ENCODE assay signal across 8 mouse cellular contexts in the genomic region with DNA sequence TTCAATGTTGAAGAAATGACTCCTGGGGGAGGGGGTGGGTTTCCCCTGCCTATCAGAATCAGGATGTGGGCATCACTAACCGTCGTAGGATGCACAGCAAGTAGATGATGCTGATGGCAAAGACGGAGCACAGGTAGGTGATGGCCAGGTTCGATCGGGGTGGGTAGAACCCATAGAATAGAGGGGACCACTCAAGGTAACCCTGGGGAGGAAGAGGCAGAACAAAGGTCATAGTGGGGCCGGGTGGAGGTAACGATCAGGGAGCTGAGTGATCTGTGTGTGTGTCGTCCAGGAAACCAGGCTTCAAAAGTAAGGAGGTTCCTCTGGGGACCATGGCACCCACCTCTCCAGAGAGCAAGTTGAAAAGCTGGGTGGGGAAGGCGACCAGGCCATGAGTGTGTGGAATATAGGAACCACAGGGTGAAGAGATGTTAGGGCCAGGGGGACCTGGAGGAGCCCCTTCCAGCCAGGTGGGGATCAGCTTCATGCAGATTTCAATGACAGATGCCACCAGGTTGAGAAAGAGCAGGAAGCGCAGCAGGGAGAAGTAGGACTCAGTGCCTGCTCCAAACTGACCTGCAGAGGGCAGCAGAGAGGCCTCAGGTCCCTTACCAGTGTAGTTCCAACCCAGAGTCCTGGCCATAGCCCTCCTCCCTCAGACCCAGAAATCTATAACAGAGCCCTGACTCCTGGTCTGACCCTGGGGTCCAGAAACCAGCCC. TPM values are rescaled to one million over a fixed set of nuclear protein-coding genes. Genes with fewer than 3 reads are reported as not detected.
DNase-seq lines count a peak whose midpoint lies in the region; ATAC-seq and TF ChIP-seq lines count a peak whose summit lies in the region.

No protein-coding gene starts in this region.

- H3K36me3 ChIP-seq in heart, embryonic 12.5 days, result peaks cover 9% of the 10 kb centered on the region; the same call in 1 of the 2 replicates
- H3K36me3 ChIP-seq in kidney, postnatal 0 days (ENCODE audit: insufficient read depth, low read length), result no peaks in the 10 kb centered on the region
- H3K36me3 ChIP-seq in liver, adult 2 months (ENCODE audit: control insufficient read depth, insufficient read depth, low read length), result no peaks in the 10 kb centered on the region

- H3K4me3 ChIP-seq in bone marrow macrophage, adult 2 months (ENCODE audit: insufficient read depth, low read length), result no peak overlapping the region
- no peak overlapping the region for H3K4me3 ChIP-seq in heart, embryonic 12.5 days
- H3K4me3 ChIP-seq in kidney, postnatal 0 days (replicated peaks; ENCODE audit: low read depth, low read length), result no peak overlapping the region
- no peak overlapping the region for H3K4me3 ChIP-seq in liver, adult 2 months (ENCODE audit: insufficient read depth, low read depth, low read length)

- peak; percentile 93 for ATAC-seq in erythroblast, adult 5-6 weeks (replicated peaks; ENCODE audit: low FRiP score, poor library complexity, severe bottlenecking)
- ATAC-seq in heart, embryonic 12.5 days (ENCODE audit: insufficient number of reproducible peaks, low FRiP score), result peak; percentile 77
- ATAC-seq in kidney, postnatal 0 days (replicated peaks; ENCODE audit: low FRiP score, low read depth), result peak; percentile 81
- ATAC-seq in monocyte, adult 5-6 weeks (replicated peaks; ENCODE audit: insufficient number of reproducible peaks, low FRiP score, low TSS enrichment, poor library complexity, severe bottlenecking), result peak; percentile 88

- DNase-seq in B cell, adult 2 months, result peak; percentile 85 to 86
- DNase-seq in kidney, postnatal 0 days (ENCODE audit: low spot score), result peak; percentile 88
- DNase-seq in liver, adult 2 months (ENCODE audit: extremely low read depth, low read depth, low spot score), result peak; percentile 42
- peak; percentile 79 to 94 for DNase-seq in spleen, postnatal 4 days (ENCODE audit: low spot score in 2 of 2)

- H3K27ac ChIP-seq in bone marrow macrophage, adult 2 months (ENCODE audit: insufficient read depth, low read depth, low read length), result no peak overlapping the region
- H3K27ac ChIP-seq in heart, embryonic 12.5 days (ENCODE audit: poor library complexity, severe bottlenecking), result no peak overlapping the region
- no peak overlapping the region for H3K27ac ChIP-seq in kidney, postnatal 0 days
- no peak overlapping the region for H3K27ac ChIP-seq in liver, adult 2 months (replicated peaks; ENCODE audit: insufficient read depth, low read depth, low read length)

- TF ChIP-seq CTCF in bone marrow macrophage, adult 2 months (IDR thresholded peaks at IDR 0.05; ENCODE audit: low read depth, low read length), result peak; percentile 65
- TF ChIP-seq CTCF in kidney, postnatal 0 days (IDR thresholded peaks at IDR 0.05; ENCODE audit: low read depth), result peak; percentile 92
- TF ChIP-seq CTCF in liver, adult 2 months (IDR thresholded peaks at IDR 0.05; ENCODE audit: low read depth, low read length), result peak; percentile 98

- 64% methylated on average over 10 of the region's 10 CpGs for WGBS in heart, embryonic 12.5 days
- WGBS in kidney, postnatal 0 days, result 69% methylated on average over 10 of the region's 10 CpGs
- 70% methylated on average over 10 of the region's 10 CpGs for WGBS in liver, adult 2 months

- no peaks in the 10 kb centered on the region for H3K27me3 ChIP-seq in heart, embryonic 12.5 days (replicated peaks)
- no peaks in the 10 kb centered on the region for H3K27me3 ChIP-seq in kidney, postnatal 0 days (ENCODE audit: insufficient read depth, low read length)
- no peaks in the 10 kb centered on the region for H3K27me3 ChIP-seq in liver, adult 2 months (ENCODE audit: control insufficient read depth, insufficient read depth, low read length)

- no peak overlapping the region for H3K4me2 ChIP-seq in heart, embryonic 12.5 days
- no peak overlapping the region for H3K4me2 ChIP-seq in kidney, postnatal 0 days (ENCODE audit: low read length)

- peaks cover 2% of the 10 kb centered on the region; the same call in 1 of the 2 replicates for H3K4me1 ChIP-seq in bone marrow macrophage, adult 2 months (ENCODE audit: control insufficient read depth, insufficient read depth, low read length)
- no peaks in the 10 kb centered on the region for H3K4me1 ChIP-seq in heart, embryonic 12.5 days (replicated peaks)
- H3K4me1 ChIP-seq in kidney, postnatal 0 days (replicated peaks; ENCODE audit: insufficient read depth, low read length), result no peaks in the 10 kb centered on the region
- H3K4me1 ChIP-seq in liver, adult 2 months (ENCODE audit: control insufficient read depth, insufficient read depth, low read length), result no peaks in the 10 kb centered on the region

- H3K9ac ChIP-seq in heart, embryonic 12.5 days, result no peak overlapping the region
- no peak overlapping the region for H3K9ac ChIP-seq in kidney, postnatal 0 days (ENCODE audit: low read depth, low read length)
- H3K9ac ChIP-seq in liver, adult 2 months (ENCODE audit: low read depth, low read length), result no peak overlapping the region

- no peak for TF ChIP-seq POLR2A in bone marrow macrophage, adult 2 months (IDR thresholded peaks at IDR 0.05; ENCODE audit: borderline replicate concordance, low read depth, low read length)
- TF ChIP-seq POLR2A in liver, adult 2 months (IDR thresholded peaks at IDR 0.05; ENCODE audit: extremely low read depth, insufficient read depth, low read length), result no peak

- no peaks in the 10 kb centered on the region for H3K79me2 ChIP-seq in liver, adult 2 months (ENCODE audit: control insufficient read depth, insufficient read depth, low read length)

- no peaks in the 10 kb centered on the region for H3K9me3 ChIP-seq in heart, embryonic 12.5 days (replicated peaks)
- H3K9me3 ChIP-seq in kidney, postnatal 0 days (replicated peaks; ENCODE audit: low read length), result no peaks in the 10 kb centered on the region

RNA-seq across cellular contexts. Expression of a gene that starts 2.7 kb away (rescaled TPM):
- polyA plus RNA-seq in bone marrow macrophage, adult 2 months (2012; ENCODE audit: insufficient read depth, insufficient read length, missing spikeins), result 5.8 and 8.3 TPM in 2 replicates
- total RNA-seq in erythroblast, adult 5-6 weeks (2015; ENCODE audit: low replicate concordance), result 0.63 TPM in 1 of 2 replicates, not detected in the other
- 2.1 and 3.6 TPM in 2 replicates for total RNA-seq in erythroblast, adult 5-6 weeks (2017; ENCODE audit: low replicate concordance)
- 4.4 and 4.6 TPM in 2 replicates for polyA plus RNA-seq in heart, embryonic 12.5 days (2016; fragmentation: Nextera tagmentation; extraction: Ambion mirVana)
- polyA plus RNA-seq in kidney, postnatal 0 days (2015; fragmentation: Nextera tagmentation; extraction: Ambion mirVana), result 27.9 and 28.1 TPM in 2 replicates
- 1.8 and 2.6 TPM in 2 replicates for total RNA-seq in liver, adult 2 months (2014; rRNA removed)
- polyA plus RNA-seq in liver, adult 2 months (2012; rRNA removed), result 3.9 and 8.2 TPM in 2 replicates
- total RNA-seq in monocyte, adult 5-6 weeks (2017), result 1.5 to 7.6 TPM (median 2.0 TPM) in 3 replicates

RNA-seq across cellular contexts. Expression of a gene that starts 9.0 kb away (rescaled TPM):
- polyA plus RNA-seq in bone marrow macrophage, adult 2 months (2012; ENCODE audit: insufficient read depth, insufficient read length, missing spikeins), result 8.5 and 9.1 TPM in 2 replicates
- 1.5 and 5.0 TPM in 2 replicates for total RNA-seq in erythroblast, adult 5-6 weeks (2015; ENCODE audit: low replicate concordance)
- 1.7 and 2.6 TPM in 2 replicates for total RNA-seq in erythroblast, adult 5-6 weeks (2017; ENCODE audit: low replicate concordance)
- 20.5 and 21.4 TPM in 2 replicates for polyA plus RNA-seq in heart, embryonic 12.5 days (2016; fragmentation: Nextera tagmentation; extraction: Ambion mirVana)
- 17.5 and 18.5 TPM in 2 replicates for polyA plus RNA-seq in kidney, postnatal 0 days (2015; fragmentation: Nextera tagmentation; extraction: Ambion mirVana)
- total RNA-seq in liver, adult 2 months (2014; rRNA removed), result 4.0 and 5.3 TPM in 2 replicates
- 3.1 and 3.6 TPM in 2 replicates for polyA plus RNA-seq in liver, adult 2 months (2012; rRNA removed)
- total RNA-seq in monocyte, adult 5-6 weeks (2017), result 6.4 to 10.3 TPM (median 6.6 TPM) in 3 replicates

RNA-seq across cellular contexts. Expression of a gene that starts 18.0 kb away (rescaled TPM):
- 56.5 and 59.4 TPM in 2 replicates for polyA plus RNA-seq in bone marrow macrophage, adult 2 months (2012; ENCODE audit: insufficient read depth, insufficient read length, missing spikeins)
- total RNA-seq in erythroblast, adult 5-6 weeks (2015; ENCODE audit: low replicate concordance), result 1.2 and 7.9 TPM in 2 replicates
- 1.3 and 3.2 TPM in 2 replicates for total RNA-seq in erythroblast, adult 5-6 weeks (2017; ENCODE audit: low replicate concordance)
- 206 and 218 TPM in 2 replicates for polyA plus RNA-seq in heart, embryonic 12.5 days (2016; fragmentation: Nextera tagmentation; extraction: Ambion mirVana)
- polyA plus RNA-seq in kidney, postnatal 0 days (2015; fragmentation: Nextera tagmentation; extraction: Ambion mirVana), result 228 and 235 TPM in 2 replicates
- 33.7 and 37.3 TPM in 2 replicates for total RNA-seq in liver, adult 2 months (2014; rRNA removed)
- polyA plus RNA-seq in liver, adult 2 months (2012; rRNA removed), result 52.7 and 53.6 TPM in 2 replicates
- 17.0 to 28.1 TPM (median 19.7 TPM) in 3 replicates for total RNA-seq in monocyte, adult 5-6 weeks (2017)

RNA-seq across cellular contexts. Expression of a gene that starts 18.7 kb away (rescaled TPM):
- 79.5 and 93.8 TPM in 2 replicates for polyA plus RNA-seq in bone marrow macrophage, adult 2 months (2012; ENCODE audit: insufficient read depth, insufficient read length, missing spikeins)
- 22.8 and 27.7 TPM in 2 replicates for total RNA-seq in erythroblast, adult 5-6 weeks (2015; ENCODE audit: low replicate concordance)
- total RNA-seq in erythroblast, adult 5-6 weeks (2017; ENCODE audit: low replicate concordance), result 6.1 and 8.4 TPM in 2 replicates
- polyA plus RNA-seq in heart, embryonic 12.5 days (2016; fragmentation: Nextera tagmentation; extraction: Ambion mirVana), result 40.7 TPM in 2 replicates
- 55.2 and 60.0 TPM in 2 replicates for polyA plus RNA-seq in kidney, postnatal 0 days (2015; fragmentation: Nextera tagmentation; extraction: Ambion mirVana)
- total RNA-seq in liver, adult 2 months (2014; rRNA removed), result 15.9 and 21.5 TPM in 2 replicates
- 49.3 and 58.3 TPM in 2 replicates for polyA plus RNA-seq in liver, adult 2 months (2012; rRNA removed)
- total RNA-seq in monocyte, adult 5-6 weeks (2017), result 26.7 to 36.8 TPM (median 36.4 TPM) in 3 replicates

RNA-seq across cellular contexts. Expression of a gene that starts 29.1 kb away (rescaled TPM):
- polyA plus RNA-seq in bone marrow macrophage, adult 2 months (2012; ENCODE audit: insufficient read depth, insufficient read length, missing spikeins), result 1,730 and 1,840 TPM in 2 replicates
- 418 and 419 TPM in 2 replicates for total RNA-seq in erythroblast, adult 5-6 weeks (2015; ENCODE audit: low replicate concordance)
- 230 and 442 TPM in 2 replicates for total RNA-seq in erythroblast, adult 5-6 weeks (2017; ENCODE audit: low replicate concordance)
- polyA plus RNA-seq in heart, embryonic 12.5 days (2016; fragmentation: Nextera tagmentation; extraction: Ambion mirVana), result 866 and 893 TPM in 2 replicates
- polyA plus RNA-seq in kidney, postnatal 0 days (2015; fragmentation: Nextera tagmentation; extraction: Ambion mirVana), result 1,586 and 1,624 TPM in 2 replicates
- total RNA-seq in liver, adult 2 months (2014; rRNA removed), result 1,244 TPM in 2 replicates
- 433 and 505 TPM in 2 replicates for polyA plus RNA-seq in liver, adult 2 months (2012; rRNA removed)
- 1,184 to 2,050 TPM (median 1,737 TPM) in 3 replicates for total RNA-seq in monocyte, adult 5-6 weeks (2017)
